Mouse (Mus musculus): ENCODE data around the gene Gatc. TPM values are rescaled to one million over a fixed set of nuclear protein-coding genes. Genes with fewer than 3 reads are reported as not detected.

Gene Gatc
- polyA plus RNA-seq, 1 experiment from 2014 or later, result 27.9 TPM

- Histone ChIP-seq H3K9ac (no peak overlapping the region), H3K27ac (peak overlapping the region; percentile 59; the same call in 1 of the 2 replicates), H3K36me3 (no peaks in the 10 kb centered on the region), H3K4me1 (peaks cover 16% of the 10 kb centered on the region), H3K9me3 (replicated peaks) (no peaks in the 10 kb centered on the region), H3K4me2 (no peak overlapping the region), H3K27me3 (no peaks in the 10 kb centered on the region), H3K4me3 (replicated peaks) (no peak overlapping the region)
- peak; percentile 76 for ATAC-seq (replicated peaks; ENCODE audit: low FRiP score)
- 3% methylated on average over 12 of the region's 12 CpGs for WGBS
These were observed 17.9 kb upstream of the Gatc start for GRCm38 (mm10) chr5:115358872-115359271.

GRCm38 (mm10) chr5:115355070-115355469 is 14.1 kb upstream of the Gatc start:
- Histone ChIP-seq H3K4me3 (replicated peaks) (no peak overlapping the region), H3K27me3 (no peaks in the 10 kb centered on the region), H3K4me2 (no peak overlapping the region), H3K9ac (no peak overlapping the region), H3K9me3 (replicated peaks) (no peaks in the 10 kb centered on the region; the same call in 1 of the 2 replicates), H3K36me3 (no peaks in the 10 kb centered on the region), H3K27ac (no peak overlapping the region), H3K4me1 (peaks cover 7% of the 10 kb centered on the region)
- WGBS, result 38% methylated on average over 13 of the region's 13 CpGs
- no peak for ATAC-seq (replicated peaks; ENCODE audit: low FRiP score)

GRCm38 (mm10) chr5:115351348-115351747 is 10.4 kb upstream of the Gatc start:
- no peak for ATAC-seq (replicated peaks; ENCODE audit: low FRiP score)
- WGBS, result 82% methylated on average over 5 of the region's 5 CpGs

GRCm38 (mm10) chr5:115349225-115349555 is 8.2 kb upstream of the Gatc start:
- Histone ChIP-seq H3K4me3 (replicated peaks) (peak overlapping the region; percentile 94), H3K27me3 (no peaks in the 10 kb centered on the region), H3K4me1 (peaks cover 22% of the 10 kb centered on the region), H3K27ac (peak overlapping the region; percentile 80), H3K9me3 (replicated peaks) (no peaks in the 10 kb centered on the region; the same call in 1 of the 2 replicates), H3K4me2 (peak overlapping the region; percentile 88), H3K9ac (peak overlapping the region; percentile 49), H3K36me3 (peaks cover 29% of the 10 kb centered on the region)
- ATAC-seq (replicated peaks; ENCODE audit: low FRiP score), result peak; percentile 52
- WGBS, result 0% methylated on average over 18 of the region's 18 CpGs

More at GRCm38 (mm10) chr5:115351348-115351747, 10.4 kb upstream of the Gatc start:
- no peak overlapping the region for H3K4me3 ChIP-seq (replicated peaks)
- H3K4me2 ChIP-seq, result no peak overlapping the region
- no peaks in the 10 kb centered on the region for H3K27me3 ChIP-seq
- H3K27ac ChIP-seq, result no peak overlapping the region
- H3K9ac ChIP-seq, result no peak overlapping the region
- no peaks in the 10 kb centered on the region; the same call in 1 of the 2 replicates for H3K9me3 ChIP-seq (replicated peaks)
- H3K4me1 ChIP-seq, result peaks cover 22% of the 10 kb centered on the region
- H3K36me3 ChIP-seq, result peaks cover 8% of the 10 kb centered on the region

GRCm38 (mm10) chr5:115348546-115349224 is 7.7 kb upstream of the Gatc start, which contains the start of gene Cox6a1:
Cox6a1 (minus strand) TSS chr5:115348981.
- peak within 1 kb of the TSS; percentile 80 for H3K27ac ChIP-seq
- ATAC-seq (replicated peaks; ENCODE audit: low FRiP score), result peak; percentile 94
- H3K4me2 ChIP-seq, result peak within 1 kb of the TSS; percentile 88
- H3K4me1 ChIP-seq, result peaks cover 22% of the 10 kb centered on the region
- H3K9ac ChIP-seq, result peak within 1 kb of the TSS; percentile 91
- under 1% methylated on average over 74 of the region's 74 CpGs for WGBS
- H3K27me3 ChIP-seq, result no peaks in the 10 kb centered on the region
- no peaks in the 10 kb centered on the region; the same call in 1 of the 2 replicates for H3K9me3 ChIP-seq (replicated peaks)
- H3K4me3 ChIP-seq (replicated peaks), result peak within 1 kb of the TSS; percentile 94
- peaks cover 34% of the 10 kb centered on the region for H3K36me3 ChIP-seq

- Histone ChIP-seq H3K27me3 (no peaks in the 10 kb centered on the region), H3K9ac (0 out of 2 replicates have a peak overlapping the region, but pooled peaks have one; percentile 91), H3K4me1 (peaks cover 24% of the 10 kb centered on the region), H3K36me3 (peaks cover 45% of the 10 kb centered on the region), H3K4me2 (peak overlapping the region; percentile 88), H3K4me3 (replicated peaks) (peak overlapping the region; percentile 94), H3K9me3 (replicated peaks) (no peaks in the 10 kb centered on the region; the same call in 1 of the 2 replicates), H3K27ac (no peak overlapping the region)
- WGBS, result 3% methylated on average over 5 of the region's 5 CpGs
- no peak for ATAC-seq (replicated peaks; ENCODE audit: low FRiP score)
These were observed 6.6 kb upstream of the Gatc start for GRCm38 (mm10) chr5:115347564-115347963.

- H3K36me3 ChIP-seq, result peaks cover 51% of the 10 kb centered on the region
- peaks cover 22% of the 10 kb centered on the region for H3K4me1 ChIP-seq
- H3K4me3 ChIP-seq (replicated peaks), result peak overlapping the region; percentile 76
- 11% methylated on average over 36 of the region's 36 CpGs for WGBS
- H3K4me2 ChIP-seq, result peak overlapping the region; percentile 68
- H3K27me3 ChIP-seq, result no peaks in the 10 kb centered on the region
- H3K9me3 ChIP-seq (replicated peaks), result no peaks in the 10 kb centered on the region
- peak; percentile 74; the same call in 1 of the 2 replicates for ATAC-seq (replicated peaks; ENCODE audit: low FRiP score)
- 0 out of 2 replicates have a peak overlapping the region, but pooled peaks have one; percentile 88 for H3K27ac ChIP-seq
- H3K9ac ChIP-seq, result peak overlapping the region; percentile 81
These were observed 562 bp upstream of the Gatc start for GRCm38 (mm10) chr5:115341314-115342165.

- 19% methylated on average over 7 of the region's 7 CpGs for WGBS
- H3K4me3 ChIP-seq (replicated peaks), result peak overlapping the region; percentile 76
- H3K27me3 ChIP-seq, result no peaks in the 10 kb centered on the region
- H3K4me1 ChIP-seq, result peaks cover 21% of the 10 kb centered on the region
- peak overlapping the region; percentile 81 for H3K9ac ChIP-seq
- H3K9me3 ChIP-seq (replicated peaks), result no peaks in the 10 kb centered on the region
- peaks cover 52% of the 10 kb centered on the region for H3K36me3 ChIP-seq
- no peak for ATAC-seq (replicated peaks; ENCODE audit: low FRiP score)
- H3K27ac ChIP-seq, result no peak overlapping the region
- peak overlapping the region; percentile 68 for H3K4me2 ChIP-seq
These were observed 971 bp downstream of the Gatc start for GRCm38 (mm10) chr5:115340007-115340406.

- H3K27ac ChIP-seq, result no peak overlapping the region
- peaks cover 14% of the 10 kb centered on the region for H3K4me1 ChIP-seq
- no peak overlapping the region for H3K9ac ChIP-seq
- H3K9me3 ChIP-seq (replicated peaks), result no peaks in the 10 kb centered on the region
- no peak overlapping the region for H3K4me3 ChIP-seq (replicated peaks)
- no peak overlapping the region for H3K4me2 ChIP-seq
- peaks cover 79% of the 10 kb centered on the region for H3K36me3 ChIP-seq
- ATAC-seq (replicated peaks; ENCODE audit: low FRiP score), result no peak; the same call in 1 of the 2 replicates
- H3K27me3 ChIP-seq, result no peaks in the 10 kb centered on the region
- 80% methylated on average over 3 of the region's 3 CpGs for WGBS
These were observed 7.4 kb downstream of the Gatc start for GRCm38 (mm10) chr5:115333626-115334025.

- no peak overlapping the region for H3K9ac ChIP-seq
- no peak overlapping the region for H3K4me3 ChIP-seq (replicated peaks)
- H3K27me3 ChIP-seq, result no peaks in the 10 kb centered on the region
- ATAC-seq (replicated peaks; ENCODE audit: low FRiP score), result no peak
- H3K4me2 ChIP-seq, result no peak overlapping the region
- peaks cover 25% of the 10 kb centered on the region for H3K4me1 ChIP-seq
- WGBS, result 85% methylated on average over 9 of the region's 9 CpGs
- no peak overlapping the region for H3K27ac ChIP-seq
- no peaks in the 10 kb centered on the region for H3K9me3 ChIP-seq (replicated peaks)
- peaks cover 64% of the 10 kb centered on the region for H3K36me3 ChIP-seq
These were observed 10.0 kb downstream of the Gatc start for GRCm38 (mm10) chr5:115330955-115331354.

- peak overlapping the region; percentile 94 for H3K27ac ChIP-seq
- peak; percentile 20; the same call in 1 of the 2 replicates for ATAC-seq (replicated peaks; ENCODE audit: low FRiP score)
- H3K27me3 ChIP-seq, result no peaks in the 10 kb centered on the region
- H3K4me3 ChIP-seq (replicated peaks), result peak overlapping the region; percentile 96
- under 1% methylated on average over 53 of the region's 55 CpGs for WGBS
- H3K4me2 ChIP-seq, result peak overlapping the region; percentile 81
- H3K9ac ChIP-seq, result peak overlapping the region; percentile 98
- peaks cover 34% of the 10 kb centered on the region for H3K36me3 ChIP-seq
- H3K9me3 ChIP-seq (replicated peaks), result no peaks in the 10 kb centered on the region
- peaks cover 29% of the 10 kb centered on the region for H3K4me1 ChIP-seq
These were observed 13.1 kb downstream of the Gatc start for GRCm38 (mm10) chr5:115327610-115328548.

Data from kidney, embryonic 15.5 days (tissue).